Mouse (Mus musculus): ENCODE measurements around the gene Nhlrc2. TPM values are rescaled to one million over a fixed set of nuclear protein-coding genes. Genes with fewer than 3 reads are reported as not detected.

Gene Nhlrc2
- polyA plus RNA-seq, 1 experiment from 2014 or later: 9.6 TPM

DNA sequence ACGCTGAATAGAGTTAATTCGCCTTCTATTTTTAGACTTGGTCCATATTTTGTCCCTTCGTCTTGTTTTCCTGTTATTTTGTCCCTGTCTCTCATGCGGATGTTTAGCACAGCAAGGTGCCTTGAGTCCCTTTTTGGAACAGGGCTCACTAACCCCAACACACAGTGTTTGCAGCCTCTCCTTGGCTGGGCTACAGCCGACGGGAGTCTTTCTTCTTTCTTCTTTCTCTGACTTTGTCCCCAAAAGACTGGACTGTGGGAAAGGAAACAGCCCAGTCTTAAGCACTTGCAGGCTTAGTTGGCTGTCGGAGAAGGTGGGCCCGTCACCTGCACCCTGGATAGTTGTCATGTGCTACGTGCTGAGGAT, 89.6 kb downstream of the Nhlrc2 start:
- H3K4me1 ChIP-seq: no peaks in the 10 kb centered on the region
- WGBS: 58% methylated on average over 9 of the region's 9 CpGs
- H3K4me3 ChIP-seq: no peak overlapping the region
- H3K36me3 ChIP-seq (replicated peaks): no peaks in the 10 kb centered on the region
- 0 out of 2 replicates have a peak overlapping the region, but pooled peaks have one; percentile 35 for H3K27ac ChIP-seq
- H3K9ac ChIP-seq: no peak overlapping the region
- ATAC-seq (replicated peaks): no peak
- no peaks in the 10 kb centered on the region for H3K27me3 ChIP-seq (replicated peaks)
- H3K4me2 ChIP-seq: no peak overlapping the region
- no peaks in the 10 kb centered on the region for H3K9me3 ChIP-seq

GRCm38 (mm10) chr19:56647451-56648120, 99.5 kb downstream of the Nhlrc2 start:
- WGBS: 88% methylated on average over 7 of the region's 7 CpGs
- Histone ChIP-seq H3K9ac (no peak overlapping the region), H3K27ac (no peak overlapping the region), H3K4me2 (no peak overlapping the region), H3K27me3 (replicated peaks) (no peaks in the 10 kb centered on the region), H3K9me3 (no peaks in the 10 kb centered on the region), H3K36me3 (replicated peaks) (no peaks in the 10 kb centered on the region), H3K4me3 (no peak overlapping the region), H3K4me1 (peaks cover 3% of the 10 kb centered on the region; the same call in 1 of the 2 replicates)
- no peak for ATAC-seq (replicated peaks)

GRCm38 (mm10) chr19:56651262-56651661, 103.2 kb downstream of the Nhlrc2 start:
- Histone ChIP-seq H3K4me2 (no peak overlapping the region), H3K27me3 (replicated peaks) (no peaks in the 10 kb centered on the region), H3K4me1 (peaks cover 11% of the 10 kb centered on the region), H3K9ac (no peak overlapping the region), H3K4me3 (no peak overlapping the region), H3K9me3 (no peaks in the 10 kb centered on the region), H3K36me3 (replicated peaks) (no peaks in the 10 kb centered on the region), H3K27ac (no peak overlapping the region)
- 82% methylated on average over 4 of the region's 4 CpGs for WGBS
- no peak for ATAC-seq (replicated peaks)

GRCm38 (mm10) chr19:56652034-56652962, 104.2 kb downstream of the Nhlrc2 start:
- no peaks in the 10 kb centered on the region for H3K27me3 ChIP-seq (replicated peaks)
- peaks cover 11% of the 10 kb centered on the region for H3K4me1 ChIP-seq
- H3K4me3 ChIP-seq: peak overlapping the region; percentile 14
- ATAC-seq (replicated peaks): 0 out of 2 replicates have a peak, but pooled peaks have one; percentile 33
- no peak overlapping the region for H3K27ac ChIP-seq
- peak overlapping the region; percentile 44 for H3K4me2 ChIP-seq
- WGBS: 9% methylated on average over 19 of the region's 19 CpGs
- H3K9me3 ChIP-seq: no peaks in the 10 kb centered on the region
- H3K36me3 ChIP-seq (replicated peaks): no peaks in the 10 kb centered on the region
- H3K9ac ChIP-seq: no peak overlapping the region

Other genes with a start within 250 kb of the Nhlrc2 start
- gene Nrap, start 158.2 kb upstream of the Nhlrc2 start, polyA plus RNA-seq (2015; fragmentation: Nextera tagmentation; extraction: Ambion mirVana): 0.49 and 0.56 TPM in 2 replicates
- 22.0 and 23.5 TPM in 2 replicates for gene Casp7, start 151.1 kb upstream of the Nhlrc2 start, polyA plus RNA-seq (2015; fragmentation: Nextera tagmentation; extraction: Ambion mirVana)
- 0.22 and 0.39 TPM in 2 replicates for gene Plekhs1, start 86.6 kb upstream of the Nhlrc2 start, polyA plus RNA-seq (2015; fragmentation: Nextera tagmentation; extraction: Ambion mirVana)
- gene Dclre1a, start within 50 bp of the Nhlrc2 start, polyA plus RNA-seq (2015; fragmentation: Nextera tagmentation; extraction: Ambion mirVana): 10.6 and 12.6 TPM in 2 replicates
- gene Adrb1, start 173.9 kb downstream of the Nhlrc2 start, polyA plus RNA-seq (2015; fragmentation: Nextera tagmentation; extraction: Ambion mirVana): 1.3 and 1.4 TPM in 2 replicates

All from midbrain, embryonic 15.5 days (tissue).